In genomic region chr1:42763447-42763846, GRCm38 (mm10) we compare ENCODE assay signal across 16 mouse cellular contexts.
DNase-seq lines count a peak whose midpoint lies in the region; ATAC-seq and TF ChIP-seq lines count a peak whose summit lies in the region.
"Had no signal": no experiment of that assay in that cellular context is flagged by ENCODE, and none has a peak within 500 bp of the region (broad histone marks: within the 10 kb centered on the region; RNA-seq: fewer than 3 reads in every experiment).

No protein-coding gene starts in this region.

- no peak overlapping the region for H3K27ac ChIP-seq in forebrain, embryonic 14.5 days (ENCODE audit: low read depth, low read length)
- H3K27ac ChIP-seq in forebrain, embryonic 12.5 days = no peak overlapping the region
- no peak overlapping the region for H3K27ac ChIP-seq in lung, embryonic 16.5 days (ENCODE audit: low read length)
- no peak overlapping the region for H3K27ac ChIP-seq in midbrain, embryonic 16.5 days (ENCODE audit: low read length)
- H3K27ac ChIP-seq: hindbrain, embryonic 12.5 days; liver, embryonic 13.5 days; midbrain, embryonic 13.5 days had no signal

- peak; percentile 37 for DNase-seq in forebrain, embryonic 14.5 days (ENCODE audit: low spot score)
- peak; percentile 26 to 32 for DNase-seq in lung, adult 18-20 months
- DNase-seq in lung, adult 2 months = no peak
- DNase-seq in skeletal muscle tissue, adult 2 months (ENCODE audit: low read depth, low spot score) = peak; percentile 40
- DNase-seq in right cerebral cortex, adult 18-20 months = no peak
- DNase-seq: cerebellum, adult 11-12 months; kidney, adult 11 months; liver, embryonic 13.5 days; thymus, postnatal 4 days had no signal

- no peaks in the 10 kb centered on the region; the same call in 1 of the 2 replicates for H3K4me1 ChIP-seq in forebrain, embryonic 14.5 days (ENCODE audit: control insufficient read depth, insufficient read depth, low read length)
- no peaks in the 10 kb centered on the region for H3K4me1 ChIP-seq in forebrain, embryonic 12.5 days
- H3K4me1 ChIP-seq in lung, adult 2 months (ENCODE audit: control insufficient read depth, insufficient read depth, low read length) = no peaks in the 10 kb centered on the region
- H3K4me1 ChIP-seq in lung, embryonic 16.5 days (replicated peaks; ENCODE audit: control insufficient read depth, insufficient read depth, low read length) = no peaks in the 10 kb centered on the region; the same call in 1 of the 2 replicates
- no peaks in the 10 kb centered on the region for H3K4me1 ChIP-seq in midbrain, embryonic 16.5 days (ENCODE audit: control insufficient read depth, insufficient read depth, low read length)
- H3K4me1 ChIP-seq: hindbrain, embryonic 12.5 days; liver, embryonic 13.5 days; midbrain, embryonic 13.5 days had no signal

- WGBS in forebrain, embryonic 14.5 days = 60% methylated on average over 2 of the region's 2 CpGs
- 79% methylated on average over 2 of the region's 2 CpGs for WGBS in forebrain, embryonic 12.5 days
- WGBS in lung, adult 2 months = 52% methylated on average over 2 of the region's 2 CpGs
- 38% methylated on average over 2 of the region's 2 CpGs for WGBS in lung, embryonic 16.5 days
- 86% methylated on average over 2 of the region's 2 CpGs for WGBS in midbrain, embryonic 16.5 days

- TF ChIP-seq CTCF in lung, adult 2 months (IDR thresholded peaks at IDR 0.05; ENCODE audit: insufficient read depth, low read length) = no peak

- H3K4me3 ChIP-seq in forebrain, embryonic 14.5 days (ENCODE audit: low read depth, low read length) = no peak overlapping the region
- no peak overlapping the region for H3K4me3 ChIP-seq in forebrain, embryonic 12.5 days (replicated peaks)
- H3K4me3 ChIP-seq in lung, adult 2 months (replicated peaks; ENCODE audit: extremely low read depth, low read depth, low read length) = no peak overlapping the region
- no peak overlapping the region for H3K4me3 ChIP-seq in lung, embryonic 16.5 days (ENCODE audit: low read length)
- no peak overlapping the region for H3K4me3 ChIP-seq in midbrain, embryonic 16.5 days (ENCODE audit: low read depth, low read length)
- H3K4me3 ChIP-seq: hindbrain, embryonic 12.5 days; liver, embryonic 13.5 days; midbrain, embryonic 13.5 days had no signal

- H3K9me3 ChIP-seq in forebrain, embryonic 14.5 days (replicated peaks; ENCODE audit: control insufficient read depth, low read length) = no peaks in the 10 kb centered on the region
- no peaks in the 10 kb centered on the region for H3K9me3 ChIP-seq in forebrain, embryonic 12.5 days
- H3K9me3 ChIP-seq in lung, embryonic 16.5 days (ENCODE audit: control insufficient read depth, low read length) = no peaks in the 10 kb centered on the region
- H3K9me3 ChIP-seq in midbrain, embryonic 16.5 days (replicated peaks; ENCODE audit: control insufficient read depth, low read length, poor library complexity, severe bottlenecking) = no peaks in the 10 kb centered on the region
- H3K9me3 ChIP-seq: hindbrain, embryonic 12.5 days; liver, embryonic 13.5 days; midbrain, embryonic 13.5 days had no signal

- H3K27me3 ChIP-seq in forebrain, embryonic 14.5 days (replicated peaks; ENCODE audit: control insufficient read depth, insufficient read depth, low read length) = no peaks in the 10 kb centered on the region
- H3K27me3 ChIP-seq in forebrain, embryonic 12.5 days = 0 out of 2 replicates have a peak, but pooled peaks cover 3% of the 10 kb centered on the region
- H3K27me3 ChIP-seq in lung, embryonic 16.5 days (ENCODE audit: control insufficient read depth, insufficient read depth, low read depth, low read length) = no peaks in the 10 kb centered on the region
- H3K27me3 ChIP-seq in midbrain, embryonic 16.5 days (ENCODE audit: control insufficient read depth, insufficient read depth, low read depth, low read length) = no peaks in the 10 kb centered on the region
- H3K27me3 ChIP-seq: hindbrain, embryonic 12.5 days; liver, embryonic 13.5 days; midbrain, embryonic 13.5 days; Patski had no signal

- no peak overlapping the region for H3K4me2 ChIP-seq in forebrain, embryonic 14.5 days (ENCODE audit: low read length)
- no peak overlapping the region for H3K4me2 ChIP-seq in forebrain, embryonic 12.5 days
- H3K4me2 ChIP-seq in lung, embryonic 16.5 days (ENCODE audit: low read depth, low read length) = no peak overlapping the region
- H3K4me2 ChIP-seq in midbrain, embryonic 16.5 days (ENCODE audit: low read length) = no peak overlapping the region
- H3K4me2 ChIP-seq: hindbrain, embryonic 12.5 days; liver, embryonic 13.5 days; midbrain, embryonic 13.5 days had no signal

- no peaks in the 10 kb centered on the region for H3K36me3 ChIP-seq in forebrain, embryonic 14.5 days (ENCODE audit: control insufficient read depth, insufficient read depth, low read length)
- H3K36me3 ChIP-seq in forebrain, embryonic 12.5 days (replicated peaks) = no peaks in the 10 kb centered on the region
- H3K36me3 ChIP-seq in lung, embryonic 16.5 days (ENCODE audit: control insufficient read depth, insufficient read depth, low read length) = no peaks in the 10 kb centered on the region
- H3K36me3 ChIP-seq in midbrain, embryonic 16.5 days (ENCODE audit: control insufficient read depth, insufficient read depth, low read length) = no peaks in the 10 kb centered on the region
- H3K36me3 ChIP-seq: hindbrain, embryonic 12.5 days; liver, embryonic 13.5 days; midbrain, embryonic 13.5 days had no signal

- ATAC-seq in forebrain, embryonic 14.5 days = no peak
- ATAC-seq in forebrain, embryonic 12.5 days (ENCODE audit: low FRiP score) = no peak
- peak; percentile 91 for ATAC-seq in lung, embryonic 16.5 days (ENCODE audit: low read depth)
- no peak for ATAC-seq in midbrain, embryonic 16.5 days
- ATAC-seq: forebrain, embryonic 16.5 days; midbrain, embryonic 13.5 days; Patski had no signal

- no peak overlapping the region for H3K9ac ChIP-seq in forebrain, embryonic 14.5 days (ENCODE audit: low read length)
- no peak overlapping the region for H3K9ac ChIP-seq in forebrain, embryonic 12.5 days
- H3K9ac ChIP-seq in lung, embryonic 16.5 days (ENCODE audit: low read length) = no peak overlapping the region
- no peak overlapping the region for H3K9ac ChIP-seq in midbrain, embryonic 16.5 days (ENCODE audit: low read depth, low read length)
- H3K9ac ChIP-seq: hindbrain, embryonic 12.5 days; liver, embryonic 13.5 days; midbrain, embryonic 13.5 days had no signal

- no peak for TF ChIP-seq POLR2A in lung, adult 2 months (IDR thresholded peaks at IDR 0.05; ENCODE audit: borderline replicate concordance, extremely low read depth, low read depth, low read length)

Comparison
In these comparisons a context has a peak if more than half of its experiments do, and no peak if none do; other contexts are left out.
1. DNase-seq: peak in forebrain, embryonic 14.5 days (single experiment), lung, adult 18-20 months (2 of 2) and skeletal muscle tissue, adult 2 months (single experiment); none in lung, adult 2 months (single experiment) and right cerebral cortex, adult 18-20 months (single experiment).